Mouse (Mus musculus) heart, adult 2 months (tissue): ENCODE results near the gene Ube2r2.

ENCODE experiments used
- CTCF ChIP-seq: fragments of 200-600 bp; IDR thresholded peaks from 2 replicates; pipeline ENCODE4 v1.8.1; 2022; ENCODE audit warnings: antibody characterized with exemption, mild to moderate bottlenecking, moderate library complexity
- EP300 ChIP-seq: fragments of 200-500 bp; IDR thresholded peaks from 2 replicates; pipeline ENCODE4 v1.6.1; 2011; ENCODE audit warnings: low read depth, low read length, control low read depth; ENCODE audit not compliant: insufficient read depth
- POLR2A ChIP-seq: fragments of 200-500 bp; IDR thresholded peaks from 2 replicates; pipeline ENCODE4 v1.6.1; 2011; ENCODE audit warnings: mild to moderate bottlenecking, low read depth, low read length, control low read depth; ENCODE audit not compliant: insufficient read depth

GRCm38 (mm10) chr4:41087459-41088298 is 47.9 kb upstream of the Ube2r2 start:
- TF ChIP-seq CTCF (no peak), POLR2A (no peak), EP300 (no peak)
